Mouse (Mus musculus) liver, embryonic 16.5 days (tissue): ENCODE results near the gene Sntb2. TPM values are rescaled to one million over a fixed set of nuclear protein-coding genes. Genes with fewer than 3 reads are reported as not detected.
"Not testable (repeated sequence)": the region's sequence is repeated elsewhere in the genome, so short reads cannot be mapped to it uniquely, and the experiment has no call there.

Experiments used
- ATAC-seq: fragments of 200-750 bp; cut with Nextera tagmentation; 2 replicates; pipeline ENCODE4 v1.8.0; 2017; ENCODE audit warnings: low read depth, mild to moderate bottlenecking, moderate number of reproducible peaks, moderate library complexity
- H3K27ac ChIP-seq: fragments of 300-500 bp; sonication (generic); 2 replicates; pipeline ENCODE4 v1.5.1; 2014; ENCODE audit warnings: mild to moderate bottlenecking, low read length
- H3K27me3 ChIP-seq: fragments of 300-500 bp; sonication (generic); 2 replicates; pipeline ENCODE4 v1.6.1; 2014; ENCODE audit warnings: low read depth, low read length, mixed read lengths; ENCODE audit not compliant: control insufficient read depth, insufficient read depth
- H3K36me3 ChIP-seq: fragments of 300-500 bp; sonication (generic); 2 replicates; pipeline ENCODE4 v1.6.1; 2014; ENCODE audit warnings: mild to moderate bottlenecking; ENCODE audit not compliant: control insufficient read depth, insufficient read depth
- H3K4me1 ChIP-seq: fragments of 300-500 bp; sonication (generic); 2 replicates; pipeline ENCODE4 v1.6.1; 2014; ENCODE audit warnings: low read depth, low read length, mixed read lengths; ENCODE audit not compliant: control insufficient read depth
- H3K4me2 ChIP-seq: fragments of 300-500 bp; sonication (generic); 2 replicates; pipeline ENCODE4 v1.6.1; 2014; ENCODE audit warnings: low read depth, low read length, mixed read lengths
- H3K4me3 ChIP-seq: fragments of 300-500 bp; sonication (generic); 2 replicates; pipeline ENCODE4 v1.5.1; 2014; ENCODE audit warnings: low read depth, mild to moderate bottlenecking, low read length
- H3K9ac ChIP-seq: fragments of 300-500 bp; sonication (generic); 2 replicates; pipeline ENCODE4 v1.6.1; 2014; ENCODE audit warnings: low read depth, low read length
- H3K9me3 ChIP-seq: fragments of 300-500 bp; sonication (generic); replicated peaks from 2 replicates; pipeline ENCODE4 v1.6.1; 2016; ENCODE audit warnings: low read length; ENCODE audit not compliant: control insufficient read depth
- WGBS: fragments of 180-500 bp; shearing (Covaris S2); extraction: QIAGEN DNeasy Blood & Tissue Kit; methylation state at CpG from one replicate; pipeline ENCODE4 v1.1.7; 2014; ENCODE audit not compliant: insufficient replicate concordance; 5-methylcytosine and 5-hydroxymethylcytosine counted together
- polyA plus RNA-seq: library from polyadenylated mRNA; unstranded; fragments of >200 nt; fragmentation: Nextera tagmentation; extraction: Ambion mirVana; gene quantifications from 2 replicates; pipeline ENCODE4 v1.2.1, GENCODE M21; 2015

The Sntb2 gene
- polyA plus RNA-seq, 1 experiment from 2014 or later: 1.3 TPM

DNA sequence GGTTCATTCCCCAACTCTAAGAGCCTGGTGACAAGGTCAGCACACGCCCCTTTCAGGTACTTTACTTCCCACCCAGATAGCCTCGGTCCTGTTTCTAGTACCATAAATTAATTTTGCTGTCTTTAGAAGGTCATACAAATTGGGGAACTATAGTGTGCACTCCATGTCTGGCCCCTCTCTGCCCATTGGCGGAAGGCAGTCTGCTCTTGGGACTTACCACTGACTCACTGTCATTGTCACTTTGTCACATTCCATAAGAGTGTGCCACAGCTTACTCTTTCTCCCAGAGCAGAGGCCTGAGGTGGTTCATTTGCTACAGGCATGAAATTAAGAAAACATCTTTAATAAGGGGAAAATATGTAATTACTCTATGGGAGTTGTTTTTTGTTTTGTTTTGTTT, 22.7 kb downstream of the Sntb2 start:
- no peak for ATAC-seq

DNA sequence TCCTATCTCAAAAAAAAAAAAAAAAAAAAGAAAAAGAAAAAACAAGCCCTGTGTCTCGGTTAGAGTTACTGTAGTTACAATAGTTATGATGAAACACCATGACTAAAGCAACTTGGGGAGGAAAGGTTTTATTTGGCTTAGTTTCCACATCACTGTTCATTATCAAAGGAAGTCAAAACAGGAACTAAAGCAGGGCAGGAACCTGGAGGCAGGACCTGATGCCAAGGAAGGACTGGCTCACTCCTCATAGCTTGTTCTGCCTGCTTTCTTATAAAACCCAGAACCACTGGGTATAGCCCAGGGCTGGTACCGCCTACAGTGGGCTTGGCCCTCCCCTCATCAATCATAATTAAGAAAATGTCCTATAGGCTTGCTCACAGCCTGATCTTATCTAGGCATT, 24.1 kb downstream of the Sntb2 start:
- H3K4me1 ChIP-seq: no peaks in the 10 kb centered on the region; the same call in 1 of the 2 replicates
- H3K36me3 ChIP-seq: no peaks in the 10 kb centered on the region
- H3K9ac ChIP-seq: no peak overlapping the region
- no peak overlapping the region for H3K27ac ChIP-seq
- 53% methylated on average over 2 of the region's 2 CpGs for WGBS
- no peak for ATAC-seq
- H3K4me3 ChIP-seq: no peak overlapping the region
- no peak overlapping the region for H3K4me2 ChIP-seq
- no peaks in the 10 kb centered on the region for H3K9me3 ChIP-seq
- H3K27me3 ChIP-seq: no peaks in the 10 kb centered on the region

More for the DNA sequence above, 22.7 kb downstream of the Sntb2 start:
- Histone ChIP-seq H3K4me1 (no peaks in the 10 kb centered on the region; the same call in 1 of the 2 replicates), H3K36me3 (no peaks in the 10 kb centered on the region), H3K4me3 (no peak overlapping the region), H3K9ac (no peak overlapping the region), H3K27me3 (no peaks in the 10 kb centered on the region), H3K4me2 (no peak overlapping the region), H3K9me3 (no peaks in the 10 kb centered on the region), H3K27ac (no peak overlapping the region)
- 45% methylated on average over 3 of the region's 3 CpGs for WGBS

DNA sequence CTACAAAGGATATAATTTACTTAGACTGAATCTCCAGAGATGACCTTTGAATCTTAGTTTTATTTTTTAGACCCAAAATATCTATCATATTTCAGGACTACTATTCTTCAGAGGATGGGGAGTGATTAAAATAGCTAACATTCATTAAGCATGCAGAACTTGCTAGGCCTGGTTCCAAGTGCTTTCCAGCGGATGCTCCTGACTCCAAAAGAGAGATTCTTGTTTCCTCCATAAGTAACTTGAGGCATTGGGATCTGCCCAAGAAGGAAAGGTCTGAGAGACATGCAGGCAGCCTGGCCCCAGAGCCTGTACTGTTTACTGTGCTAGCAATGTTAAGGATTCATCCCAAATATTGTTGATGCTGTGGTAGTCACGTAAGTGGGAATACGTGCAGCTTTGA, 26.8 kb downstream of the Sntb2 start:
- ATAC-seq: no peak
- WGBS: 71% methylated on average over 3 of the region's 3 CpGs
- H3K27ac ChIP-seq: no peak overlapping the region

DNA sequence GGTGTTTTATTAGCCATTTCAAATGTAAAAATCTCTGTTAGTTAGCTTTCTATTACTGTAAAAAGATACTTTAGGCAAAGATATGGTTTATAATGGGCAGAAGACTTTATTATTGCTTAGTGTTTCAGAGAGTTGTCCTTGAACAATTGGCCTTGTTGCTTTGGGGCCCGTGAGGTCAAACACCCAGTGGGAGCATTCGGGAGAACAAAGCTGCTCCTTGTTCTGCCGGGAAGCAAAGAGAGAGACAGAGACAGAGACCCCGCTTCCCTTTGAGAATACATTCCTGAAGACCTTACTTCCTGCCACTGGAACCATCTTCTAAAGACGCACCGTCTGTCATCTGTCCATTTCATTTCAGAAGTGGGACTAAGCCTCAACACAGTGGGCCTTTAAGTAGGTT, 27.8 kb downstream of the Sntb2 start:
- no peak for ATAC-seq
- H3K9ac ChIP-seq: no peak overlapping the region
- H3K36me3 ChIP-seq: no peaks in the 10 kb centered on the region
- no peak overlapping the region for H3K4me3 ChIP-seq
- WGBS: 58% methylated on average over 6 of the region's 6 CpGs
- no peaks in the 10 kb centered on the region for H3K9me3 ChIP-seq
- no peaks in the 10 kb centered on the region for H3K27me3 ChIP-seq
- no peak overlapping the region for H3K27ac ChIP-seq
- H3K4me1 ChIP-seq: no peaks in the 10 kb centered on the region; the same call in 1 of the 2 replicates
- H3K4me2 ChIP-seq: no peak overlapping the region

More for the DNA sequence above, 26.8 kb downstream of the Sntb2 start:
- Histone ChIP-seq H3K36me3 (no peaks in the 10 kb centered on the region), H3K9me3 (no peaks in the 10 kb centered on the region), H3K4me1 (no peaks in the 10 kb centered on the region; the same call in 1 of the 2 replicates), H3K27me3 (no peaks in the 10 kb centered on the region), H3K4me2 (no peak overlapping the region), H3K4me3 (no peak overlapping the region), H3K9ac (no peak overlapping the region)

DNA sequence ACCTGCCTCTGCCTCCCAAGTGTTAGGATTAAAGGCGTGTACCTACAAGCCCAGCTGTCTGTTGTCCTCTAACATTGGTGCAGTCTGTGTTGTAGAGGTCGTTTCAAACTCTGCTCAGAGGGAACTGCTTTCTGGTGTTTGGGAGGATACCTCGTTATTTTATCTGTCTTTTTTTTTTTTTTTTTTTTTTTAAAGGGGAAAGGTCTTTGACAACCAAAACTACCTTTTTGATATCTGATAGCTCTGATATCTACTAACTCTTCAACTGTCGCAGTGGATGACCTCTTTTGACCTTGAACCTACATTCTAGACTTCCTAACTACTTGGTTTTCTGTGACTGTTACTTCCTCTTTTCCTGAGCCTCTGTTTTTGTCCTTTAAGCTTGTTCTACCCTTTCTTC, 29.0 kb downstream of the Sntb2 start:
- ATAC-seq: no peak
- H3K9ac ChIP-seq: no peak overlapping the region
- no peak overlapping the region for H3K4me2 ChIP-seq
- WGBS: 24% methylated on average over 4 of the region's 4 CpGs
- no peaks in the 10 kb centered on the region for H3K27me3 ChIP-seq
- no peaks in the 10 kb centered on the region for H3K9me3 ChIP-seq
- H3K4me3 ChIP-seq: no peak overlapping the region
- no peaks in the 10 kb centered on the region; the same call in 1 of the 2 replicates for H3K4me1 ChIP-seq
- no peak overlapping the region for H3K27ac ChIP-seq
- no peaks in the 10 kb centered on the region for H3K36me3 ChIP-seq

DNA sequence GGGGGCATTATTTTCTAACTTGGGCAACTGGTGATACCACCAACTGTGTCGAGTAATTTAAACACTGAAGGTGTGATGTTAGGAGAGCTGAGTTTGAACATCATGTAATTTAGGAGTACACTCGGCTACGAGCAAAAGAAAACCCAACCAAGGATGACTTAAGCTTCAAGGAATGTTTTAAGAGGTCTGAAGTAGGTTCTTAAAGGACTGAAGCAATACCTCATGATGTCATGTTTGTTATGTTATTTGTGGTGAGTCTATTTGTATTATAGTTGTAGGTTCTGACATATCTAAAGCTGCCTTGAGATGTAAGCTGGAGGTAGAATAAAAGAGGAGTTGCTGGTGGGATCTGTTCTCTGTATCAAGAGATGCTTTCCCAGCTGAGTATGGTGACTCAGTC, 34.4 kb downstream of the Sntb2 start:
- Histone ChIP-seq H3K9me3 (no peaks in the 10 kb centered on the region), H3K9ac (no peak overlapping the region), H3K4me2 (no peak overlapping the region), H3K36me3 (no peaks in the 10 kb centered on the region), H3K4me1 (no peaks in the 10 kb centered on the region; the same call in 1 of the 2 replicates), H3K27ac (no peak overlapping the region), H3K4me3 (no peak overlapping the region), H3K27me3 (no peaks in the 10 kb centered on the region)
- WGBS: 73% methylated on average over 3 of the region's 3 CpGs
- ATAC-seq: no peak

DNA sequence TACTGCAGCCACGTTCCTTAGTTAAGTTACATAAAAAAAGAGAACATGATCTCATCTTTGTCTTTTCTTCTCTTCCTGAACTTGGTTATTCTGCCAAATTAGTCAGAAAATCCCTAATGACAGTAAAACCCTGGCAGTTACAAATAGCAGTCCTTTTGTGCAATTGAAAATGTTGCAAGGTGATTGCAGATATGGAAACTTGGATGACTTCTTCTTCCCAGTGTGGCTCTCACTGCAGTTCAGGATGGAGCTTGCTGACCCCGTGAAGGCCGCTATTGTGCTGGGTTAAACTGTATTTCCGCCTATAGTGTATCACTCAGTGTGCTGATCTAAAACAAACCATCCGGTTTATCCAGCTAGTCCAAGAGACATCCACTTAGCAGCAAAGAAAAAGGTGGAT, 36.4 kb downstream of the Sntb2 start:
- Histone ChIP-seq H3K4me2 (no peak overlapping the region), H3K9ac (no peak overlapping the region), H3K27me3 (no peaks in the 10 kb centered on the region), H3K4me3 (no peak overlapping the region), H3K27ac (no peak overlapping the region), H3K4me1 (no peaks in the 10 kb centered on the region; the same call in 1 of the 2 replicates), H3K9me3 (no peaks in the 10 kb centered on the region), H3K36me3 (no peaks in the 10 kb centered on the region)
- WGBS: 51% methylated on average over 5 of the region's 5 CpGs
- ATAC-seq: no peak

DNA sequence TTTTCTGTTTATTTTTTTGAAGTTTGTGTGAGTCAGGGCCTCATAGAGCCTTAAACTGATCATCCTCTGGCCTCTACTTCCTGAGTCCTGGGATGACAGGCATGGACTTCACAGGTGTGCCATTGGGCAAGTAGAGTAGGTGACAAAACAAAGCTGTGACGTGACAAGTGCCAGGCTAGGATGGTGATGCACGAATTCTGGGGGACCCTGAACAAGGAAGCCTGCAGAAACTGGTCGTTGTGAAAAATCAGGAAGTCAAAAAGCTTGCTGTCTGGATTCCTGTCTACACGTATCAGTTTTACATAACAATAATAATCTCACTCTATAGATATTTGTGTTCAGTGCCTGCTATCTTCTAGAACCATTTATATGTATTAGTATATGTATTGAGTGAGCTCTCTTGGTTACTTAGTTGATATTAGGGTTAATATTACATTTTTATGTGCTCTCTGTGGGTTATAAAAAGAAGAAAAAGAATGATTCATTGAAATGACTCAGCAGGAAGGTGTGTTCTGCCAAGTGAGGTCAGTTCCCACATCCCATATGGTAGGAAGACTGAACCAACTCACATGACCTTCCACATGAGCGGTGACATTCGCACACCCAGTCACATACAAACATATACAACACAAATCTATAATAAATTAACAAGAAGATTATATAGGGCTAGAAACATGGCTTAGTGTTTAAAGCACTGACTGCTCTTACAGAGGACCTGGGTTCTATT, 37.2 kb downstream of the Sntb2 start:
- Histone ChIP-seq H3K4me1 (no peaks in the 10 kb centered on the region; the same call in 1 of the 2 replicates), H3K4me2 (no peak overlapping the region), H3K27me3 (no peaks in the 10 kb centered on the region), H3K27ac (no peak overlapping the region), H3K4me3 (no peak overlapping the region), H3K36me3 (no peaks in the 10 kb centered on the region), H3K9me3 (no peaks in the 10 kb centered on the region), H3K9ac (no peak overlapping the region)
- no peak for ATAC-seq
- 35% methylated on average over 6 of the region's 6 CpGs for WGBS

DNA sequence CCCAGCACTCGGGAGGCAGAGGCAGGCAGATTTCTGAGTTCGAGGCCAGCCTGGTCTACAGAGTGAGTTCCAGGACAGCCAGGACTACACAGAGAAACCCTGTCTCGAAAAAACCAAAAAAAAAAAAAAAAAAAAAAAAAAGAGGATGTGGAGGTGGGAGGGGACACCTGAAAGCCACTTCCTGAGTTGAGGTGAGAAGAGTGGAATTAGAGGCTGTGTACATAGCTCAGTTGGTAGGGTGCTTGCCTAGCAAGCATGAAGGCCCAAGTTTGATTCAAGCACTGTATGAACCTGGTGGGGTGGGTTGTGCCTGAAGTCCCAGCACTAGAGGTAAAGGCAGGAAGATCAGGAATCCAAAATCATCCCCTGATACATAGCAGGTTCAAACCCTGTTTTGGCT, 38.0 kb downstream of the Sntb2 start:
- H3K9ac ChIP-seq: not testable (repeated sequence)
- WGBS: 78% methylated on average over 2 of the region's 3 CpGs

More for the DNA sequence above, 38.0 kb downstream of the Sntb2 start:
- not testable (repeated sequence) for H3K36me3 ChIP-seq, H3K4me1 ChIP-seq, H3K27me3 ChIP-seq, H3K4me2 ChIP-seq, H3K27ac ChIP-seq, H3K9me3 ChIP-seq, H3K4me3 ChIP-seq, ATAC-seq
